Mouse (Mus musculus): ENCODE measurements around the gene Ugt2b38.
"Not testable (repeated sequence)": the region's sequence is repeated elsewhere in the genome, so short reads cannot be mapped to it uniquely, and the experiment has no call there.

Ugt2b38 gene

GRCm38 (mm10) chr5:87424041-87424440 lies at the start of gene Ugt2b38:
Ugt2b38 (minus strand) TSS chr5:87424203.
- not testable (repeated sequence) for DNase-seq

- no peak for DNase-seq
Measured at GRCm38 (mm10) chr5:87458810-87459209, 34.8 kb upstream of the Ugt2b38 start.

GRCm38 (mm10) chr5:87457701-87458100 lies 33.7 kb upstream of the Ugt2b38 start:
- no peak for DNase-seq

- DNase-seq: no peak
Measured at GRCm38 (mm10) chr5:87456216-87456850, 32.3 kb upstream of the Ugt2b38 start.

- no peak for DNase-seq
Measured at GRCm38 (mm10) chr5:87455519-87455918, 31.5 kb upstream of the Ugt2b38 start.

GRCm38 (mm10) chr5:87452514-87452913 lies 28.5 kb upstream of the Ugt2b38 start:
- not testable (repeated sequence) for DNase-seq

GRCm38 (mm10) chr5:87436264-87436663 lies 12.3 kb upstream of the Ugt2b38 start:
- DNase-seq: no peak

GRCm38 (mm10) chr5:87425676-87426075 lies 1.7 kb upstream of the Ugt2b38 start:
- DNase-seq: no peak

- no peak for DNase-seq
Measured at GRCm38 (mm10) chr5:87396968-87397367, 27.0 kb downstream of the Ugt2b38 start.

GRCm38 (mm10) chr5:87390818-87391217 lies 33.2 kb downstream of the Ugt2b38 start:
- no peak for DNase-seq

- no peak for DNase-seq
Measured at GRCm38 (mm10) chr5:87380234-87380633, 43.8 kb downstream of the Ugt2b38 start.

- DNase-seq: no peak
Measured at GRCm38 (mm10) chr5:87379825-87380224, 44.2 kb downstream of the Ugt2b38 start.

GRCm38 (mm10) chr5:87375874-87376383 lies 48.1 kb downstream of the Ugt2b38 start:
- DNase-seq: no peak

GRCm38 (mm10) chr5:87373502-87373863 lies 50.5 kb downstream of the Ugt2b38 start:
- no peak for DNase-seq

- DNase-seq: not testable (repeated sequence)
Measured at GRCm38 (mm10) chr5:87372788-87373501, 51.1 kb downstream of the Ugt2b38 start.
